Mouse (Mus musculus) adrenal gland, postnatal 25 days (tissue): ENCODE measurements around the gene Nnat. TPM values are rescaled to one million over a fixed set of nuclear protein-coding genes. Genes with fewer than 3 reads are reported as not detected.

Experiments used
- DNase-seq: peaks from one replicate; pipeline ENCODE4 v3.0.0; 2021; ENCODE audit warnings: mixed read lengths
- microRNA-seq, 2 experiments: library from miRNA; unstranded; fragments of <30 nt; microRNA quantifications; one replicate each; pipeline ENCODE4 v1.2.0; 2021
- total RNA-seq: library from RNA; stranded (reverse); gene quantifications from 2 replicates; pipeline ENCODE4 v1.2.3, GENCODE M21; 2021

Gene Nnat
- total RNA-seq, 1 experiment from 2014 or later: 91.2 TPM

DNA sequence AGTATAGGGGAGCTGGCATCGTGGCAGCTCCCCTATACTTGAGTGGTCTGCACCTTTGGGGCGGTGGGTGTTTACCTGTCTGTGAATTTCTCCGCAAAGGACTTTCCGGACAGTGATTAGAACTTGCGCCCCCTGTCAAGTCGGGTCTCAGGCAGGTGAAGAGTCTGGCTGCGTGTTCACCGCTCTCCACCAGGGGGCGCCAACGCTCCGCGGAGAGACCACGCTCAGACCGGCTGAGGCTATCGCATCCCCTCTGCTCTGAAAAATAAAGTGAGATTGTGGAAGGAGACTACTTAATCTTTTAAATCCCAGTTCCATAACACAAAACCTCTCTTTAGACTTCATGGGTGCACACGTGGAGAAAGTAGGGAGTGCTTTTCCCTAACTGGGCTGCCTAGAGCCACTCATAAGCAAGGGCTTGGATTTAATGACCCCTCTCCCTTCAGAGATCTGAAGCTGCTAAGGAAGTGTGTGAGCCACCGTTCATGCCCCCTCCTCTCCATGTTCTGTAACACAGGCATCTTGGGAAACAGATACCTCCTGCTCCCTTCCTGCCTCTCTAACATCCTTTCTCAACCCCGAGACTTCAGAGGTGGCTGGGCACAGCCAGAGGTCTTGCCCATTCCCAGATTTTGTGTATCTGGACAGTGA lies 45.3 kb downstream of the Nnat start:
- DNase-seq: peak; percentile 82

DNA sequence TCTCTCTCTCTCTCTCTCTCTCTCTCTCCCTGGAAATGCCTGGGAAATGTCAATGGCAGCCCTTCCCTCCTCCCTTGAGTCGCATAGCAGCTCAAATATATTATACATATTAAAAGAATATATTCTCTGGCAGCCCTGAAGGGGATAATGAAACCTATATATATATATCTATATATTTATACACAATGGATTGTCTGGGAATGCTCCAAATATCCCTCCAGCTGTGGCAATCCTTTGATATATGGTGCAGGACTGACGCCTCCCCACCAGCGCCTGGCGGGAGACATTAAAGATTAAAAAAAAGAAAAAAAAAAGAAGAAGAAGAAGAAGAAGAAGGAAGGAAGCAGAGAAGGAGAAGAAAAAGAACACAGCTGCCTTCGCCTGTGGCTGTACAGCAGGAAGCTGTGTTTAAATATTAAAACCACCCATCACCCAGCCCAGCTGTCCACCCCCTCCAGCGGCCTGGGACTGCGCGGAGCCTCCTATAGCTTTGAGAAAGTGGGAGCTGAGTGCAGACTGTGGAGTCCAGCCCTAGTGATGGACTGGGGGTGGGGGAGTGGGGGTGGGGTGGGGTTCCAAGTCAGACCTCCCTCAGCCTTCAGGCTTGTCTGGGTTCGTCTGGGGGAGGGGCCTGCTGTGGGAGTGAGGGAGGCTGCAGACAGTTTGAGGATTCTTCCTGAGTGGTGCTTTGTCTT lies 47.8 kb downstream of the Nnat start:
- DNase-seq: no peak

DNA sequence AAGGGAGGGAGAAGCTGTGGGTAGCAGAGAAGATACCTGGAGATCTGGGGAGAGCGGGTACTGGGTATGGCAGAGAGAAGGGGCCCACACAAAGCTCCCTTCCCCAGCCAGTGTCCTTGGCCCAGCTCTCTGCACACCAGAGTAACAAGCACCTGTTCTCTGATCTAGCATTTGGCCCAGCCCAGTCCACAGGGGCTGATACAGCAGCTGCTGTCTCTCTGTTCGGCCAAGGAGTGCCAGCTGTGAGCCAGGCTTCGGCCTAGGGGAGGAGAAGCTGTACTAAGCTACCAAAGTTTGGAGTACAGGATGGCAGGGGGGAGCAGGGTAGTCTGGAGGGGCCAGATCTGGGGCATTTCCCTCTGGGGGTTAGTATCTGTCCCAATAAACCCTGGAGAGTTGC lies 51.9 kb downstream of the Nnat start:
- DNase-seq: no peak

Small RNA genes lying within 50 kb of the gene (microRNA-seq; reads per million reads assigned to microRNA genes)
- 0 to 1.7 reads per million in 2 experiments for gene Gm23134

Other genes with a start within 250 kb of the Nnat start
- not detected in 2 replicates for gene Ghrh, start 212.6 kb upstream of the Nnat start, total RNA-seq
- gene Manbal, start 192.5 kb upstream of the Nnat start, total RNA-seq: 32.3 and 34.6 TPM in 2 replicates
- 18.1 and 19.4 TPM in 2 replicates for gene Src, start 141.6 kb upstream of the Nnat start, total RNA-seq
- gene Blcap, start 11.2 kb downstream of the Nnat start, total RNA-seq: 61.5 and 82.8 TPM in 2 replicates
- 17.2 and 20.8 TPM in 2 replicates for gene Ctnnbl1, start 177.3 kb downstream of the Nnat start, total RNA-seq